Mouse (Mus musculus) cerebellum, adult 2 months (tissue): ENCODE data around the gene Leng8.

Source experiments
- CTCF ChIP-seq: fragments of 200-500 bp; IDR thresholded peaks from 2 replicates; pipeline ENCODE4 v1.5.1; 2011; ENCODE audit warnings: low read depth, mild to moderate bottlenecking, control low read depth, low read length, moderate library complexity, borderline replicate concordance; ENCODE audit not compliant: insufficient read depth
- POLR2A ChIP-seq: fragments of 200-500 bp; IDR thresholded peaks from 2 replicates; pipeline ENCODE4 v1.6.1; 2011; ENCODE audit warnings: low read length, control low read depth, borderline replicate concordance; ENCODE audit not compliant: insufficient read depth

- TF ChIP-seq CTCF (peak; percentile 81), POLR2A (peak; percentile 47; the same call in 1 of the 2 replicates)
These were observed 17.4 kb upstream of the Leng8 start, which contains the start of gene Ttyh1 for GRCm38 (mm10) chr7:4119344-4119902.
